Mouse (Mus musculus) olfactory bulb, adult 2 months (tissue): ENCODE results near the gene Zfp39. TPM values are rescaled to one million over a fixed set of nuclear protein-coding genes. Genes with fewer than 3 reads are reported as not detected.

ENCODE experiments used
- H3K27ac ChIP-seq: fragments of 200-500 bp; 2 replicates; pipeline ENCODE4 v1.5.1; 2012; ENCODE audit warnings: low read depth, low read length; ENCODE audit not compliant: insufficient read depth
- H3K4me1 ChIP-seq: fragments of 200-500 bp; 2 replicates; pipeline ENCODE4 v1.6.1; 2012; ENCODE audit warnings: low read length; ENCODE audit not compliant: control insufficient read depth, insufficient read depth
- H3K4me3 ChIP-seq: fragments of 200-500 bp; 2 replicates; pipeline ENCODE4 v1.5.1; 2012; ENCODE audit warnings: mild to moderate bottlenecking, low read depth, low read length, moderate library complexity; ENCODE audit not compliant: insufficient read depth
- CTCF ChIP-seq: fragments of 200-500 bp; IDR thresholded peaks from 2 replicates; pipeline ENCODE4 v1.5.1; 2012; ENCODE audit warnings: low read depth, mild to moderate bottlenecking, low read length, moderate library complexity; ENCODE audit not compliant: insufficient read depth
- POLR2A ChIP-seq: fragments of 200-500 bp; IDR thresholded peaks from 2 replicates; pipeline ENCODE4 v1.6.1; 2012; ENCODE audit warnings: mild to moderate bottlenecking, low read depth, low read length, moderate library complexity; ENCODE audit not compliant: insufficient read depth
- WGBS: fragments of 180-500 bp; shearing (Covaris S2); methylation state at CpG from one replicate; pipeline ENCODE4 v1.1.7; 2018; 5-methylcytosine and 5-hydroxymethylcytosine counted together
- polyA plus RNA-seq: library from polyadenylated mRNA; stranded (reverse); fragments of >200 nt; gene quantifications from 2 replicates; pipeline ENCODE4 v1.2.4, GENCODE M21; 2012; ENCODE audit warnings: low replicate concordance; ENCODE audit not compliant: missing spikeins, insufficient read depth, insufficient read length

The Zfp39 gene
- polyA plus RNA-seq, 1 experiment: not detected

DNA sequence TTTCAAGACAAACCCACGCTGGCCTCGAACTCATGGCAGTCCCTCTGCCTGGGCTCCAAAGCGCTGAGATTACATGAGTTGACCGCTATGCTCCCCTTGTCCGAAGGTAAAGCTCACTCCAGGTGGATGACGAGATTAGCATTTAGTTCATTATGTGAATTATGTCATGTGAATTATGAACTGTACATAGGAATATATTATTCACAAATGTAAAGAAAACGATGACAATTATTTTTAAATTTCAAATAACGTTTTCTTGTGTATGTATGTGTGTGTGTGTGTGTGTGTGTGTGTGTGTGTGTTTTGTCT, 339 bp upstream of the Zfp39 start:
- TF ChIP-seq CTCF: no peak
- no peak for TF ChIP-seq POLR2A

DNA sequence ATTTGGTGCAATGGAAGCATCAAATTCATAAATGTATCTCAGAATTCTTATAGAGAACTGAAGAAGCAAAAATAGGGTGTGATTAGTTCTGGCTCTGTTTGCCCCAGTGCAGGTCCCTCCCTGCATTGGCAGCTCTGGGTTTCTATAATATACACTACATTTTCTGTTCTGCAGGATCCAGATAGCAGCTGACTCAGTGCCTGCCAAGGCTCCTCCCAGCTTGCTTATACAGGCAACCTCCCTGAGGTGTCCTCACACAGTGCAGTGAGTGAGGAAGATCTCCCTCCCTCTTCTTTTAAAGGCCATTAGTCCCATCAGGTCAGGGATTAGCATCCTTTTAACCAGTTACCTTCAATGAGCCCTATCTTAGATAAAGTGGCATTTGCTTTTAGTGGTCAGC, 2.9 kb downstream of the Zfp39 start:
- TF ChIP-seq POLR2A (no peak), CTCF (no peak)
- peaks cover 9% of the 10 kb centered on the region for H3K4me1 ChIP-seq
- no peak overlapping the region for H3K4me3 ChIP-seq
- H3K27ac ChIP-seq: no peak overlapping the region

More for the DNA sequence above, 339 bp upstream of the Zfp39 start:
- Histone ChIP-seq H3K4me1 (peaks cover 7% of the 10 kb centered on the region), H3K4me3 (peak overlapping the region; percentile 74), H3K27ac (0 out of 2 replicates have a peak overlapping the region, but pooled peaks have one; percentile 42)
- WGBS: 2% methylated on average over 8 of the region's 8 CpGs

DNA sequence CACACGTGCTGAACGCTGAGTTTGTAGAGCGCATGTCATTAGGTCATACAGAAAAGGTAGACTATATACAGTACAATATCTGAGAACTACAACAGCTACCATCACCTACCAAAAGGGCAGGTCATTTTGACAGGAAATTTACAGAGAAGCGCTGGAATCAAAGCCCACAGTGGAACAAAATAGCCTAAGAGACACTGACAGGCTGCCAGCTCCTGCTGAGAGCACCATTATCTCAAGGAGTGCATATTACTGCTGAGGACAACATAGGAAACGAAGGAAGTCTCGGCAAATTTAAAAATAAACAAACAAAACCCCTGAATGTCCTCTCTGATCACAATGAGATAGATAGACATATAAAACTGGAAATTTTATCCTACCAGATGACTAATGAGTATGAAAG, 6.5 kb downstream of the Zfp39 start:
- no peak for TF ChIP-seq POLR2A
- TF ChIP-seq CTCF: no peak
- H3K27ac ChIP-seq: no peak overlapping the region
- H3K4me1 ChIP-seq: peaks cover 7% of the 10 kb centered on the region
- 64% methylated on average over 6 of the region's 6 CpGs for WGBS
- no peak overlapping the region for H3K4me3 ChIP-seq

DNA sequence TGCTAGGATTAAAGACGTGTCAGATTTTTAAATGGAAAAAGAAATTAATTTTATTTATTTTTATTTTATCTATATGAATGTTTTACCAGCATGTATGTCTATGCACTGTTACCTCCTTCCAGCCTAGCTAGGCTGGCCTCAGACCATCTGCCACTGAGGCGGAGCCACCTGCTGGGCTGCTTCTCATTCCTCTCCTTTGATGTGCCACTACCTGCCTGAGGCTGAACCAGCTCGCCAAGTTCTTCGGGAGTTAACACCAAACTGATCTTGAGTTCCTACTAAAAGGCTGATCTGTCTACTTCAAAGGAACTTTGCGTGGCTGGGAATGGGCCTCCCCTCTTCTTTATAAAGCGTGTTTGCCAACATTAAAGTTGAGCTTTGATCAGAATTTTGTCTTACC, 9.6 kb downstream of the Zfp39 start:
- Histone ChIP-seq H3K4me1 (peaks cover 3% of the 10 kb centered on the region; the same call in 1 of the 2 replicates), H3K4me3 (no peak overlapping the region), H3K27ac (no peak overlapping the region)
- no peak for TF ChIP-seq POLR2A
- no peak for TF ChIP-seq CTCF
- 75% methylated on average over 6 of the region's 6 CpGs for WGBS

DNA sequence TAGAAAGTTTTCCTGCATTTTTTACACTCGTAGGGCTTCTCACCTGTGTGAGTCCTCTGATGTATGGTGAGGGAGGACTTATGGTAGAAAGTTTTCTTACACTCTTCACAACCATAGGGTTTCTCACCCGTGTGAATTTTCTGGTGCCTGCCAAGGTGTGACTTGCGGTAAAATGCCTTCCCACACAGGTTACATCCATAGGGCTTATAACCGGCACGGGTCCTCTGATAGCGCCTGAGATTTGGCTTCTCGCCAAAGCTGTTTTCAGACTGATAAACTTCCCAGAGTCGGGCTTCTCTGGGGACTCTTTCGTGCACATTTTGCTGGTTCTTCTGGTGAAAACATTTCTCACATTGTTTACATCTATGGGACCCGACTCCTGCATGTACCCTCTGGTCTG, 13.5 kb downstream of the Zfp39 start:
- no peaks in the 10 kb centered on the region for H3K4me1 ChIP-seq
- H3K27ac ChIP-seq: no peak overlapping the region
- TF ChIP-seq CTCF (no peak), POLR2A (no peak)
- no peak overlapping the region for H3K4me3 ChIP-seq
- 84% methylated on average over 10 of the region's 10 CpGs for WGBS

DNA sequence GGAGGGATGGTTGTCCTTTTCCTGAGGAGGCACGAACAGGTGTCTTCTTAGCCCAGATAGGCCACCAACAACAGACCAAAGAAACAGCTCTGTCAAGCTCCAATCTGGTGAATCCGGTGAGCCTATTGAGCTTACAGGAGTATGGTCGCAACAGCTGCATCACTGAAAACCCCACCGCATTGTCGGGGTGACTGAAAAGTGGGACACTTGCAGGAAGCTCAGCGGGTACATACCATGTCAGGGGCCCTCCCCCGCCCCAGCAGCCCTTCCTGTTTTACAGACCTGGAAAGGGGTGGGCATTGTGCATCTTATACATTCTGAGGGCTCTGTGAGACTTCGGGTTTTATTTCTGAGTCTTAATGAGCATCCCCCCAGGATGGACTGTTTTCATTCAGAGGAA, 20.3 kb downstream of the Zfp39 start:
- H3K4me1 ChIP-seq: no peaks in the 10 kb centered on the region
- 86% methylated on average over 8 of the region's 8 CpGs for WGBS
- TF ChIP-seq CTCF (no peak), POLR2A (no peak)
- H3K27ac ChIP-seq: no peak overlapping the region
- H3K4me3 ChIP-seq: no peak overlapping the region

DNA sequence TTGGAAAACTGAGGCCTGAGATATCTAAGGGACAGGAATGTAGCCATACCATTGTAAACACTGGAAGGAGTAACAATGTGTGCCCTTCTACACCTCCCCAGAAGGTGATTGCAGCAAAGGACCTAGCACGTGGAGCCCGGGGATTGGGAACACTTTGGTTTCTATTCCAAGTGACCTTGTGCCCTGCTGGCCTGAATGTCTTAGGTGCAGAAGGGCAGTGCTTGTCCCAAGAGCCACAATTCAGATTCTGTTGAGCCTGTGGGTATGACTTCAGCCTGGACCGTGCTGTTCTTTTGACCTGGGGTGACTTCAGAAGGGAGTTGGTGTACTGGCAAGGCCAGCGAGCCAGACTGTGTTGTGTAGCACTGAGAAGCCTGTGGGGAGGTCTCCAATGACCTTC, 33.1 kb downstream of the Zfp39 start:
- peaks cover 4% of the 10 kb centered on the region; the same call in 1 of the 2 replicates for H3K4me1 ChIP-seq
- WGBS: 86% methylated on average over 4 of the region's 4 CpGs
- TF ChIP-seq CTCF: no peak
- TF ChIP-seq POLR2A: no peak
- H3K27ac ChIP-seq: no peak overlapping the region
- H3K4me3 ChIP-seq: no peak overlapping the region

DNA sequence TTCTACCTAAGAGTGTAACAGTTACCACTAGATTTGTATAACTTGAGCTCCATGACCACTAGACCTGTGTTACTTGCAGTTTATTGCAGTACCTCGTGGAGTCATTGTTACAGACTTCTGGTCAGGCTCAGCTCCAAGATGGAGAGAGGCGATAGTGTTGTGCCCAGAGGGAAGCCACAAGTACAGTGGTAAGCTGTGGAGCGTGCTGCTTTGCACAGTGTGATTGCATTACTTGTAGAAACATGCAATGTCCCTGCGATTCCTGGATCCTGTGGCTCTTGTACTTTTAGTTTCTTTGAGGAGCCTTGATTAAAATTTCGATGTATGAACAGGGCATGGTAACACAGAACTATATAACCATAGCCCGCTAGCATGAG, 36.1 kb downstream of the Zfp39 start:
- Histone ChIP-seq H3K4me1 (peaks cover 4% of the 10 kb centered on the region; the same call in 1 of the 2 replicates), H3K4me3 (no peak overlapping the region), H3K27ac (no peak overlapping the region)
- 66% methylated on average over 6 of the region's 6 CpGs for WGBS
- TF ChIP-seq CTCF: no peak
- no peak for TF ChIP-seq POLR2A

DNA sequence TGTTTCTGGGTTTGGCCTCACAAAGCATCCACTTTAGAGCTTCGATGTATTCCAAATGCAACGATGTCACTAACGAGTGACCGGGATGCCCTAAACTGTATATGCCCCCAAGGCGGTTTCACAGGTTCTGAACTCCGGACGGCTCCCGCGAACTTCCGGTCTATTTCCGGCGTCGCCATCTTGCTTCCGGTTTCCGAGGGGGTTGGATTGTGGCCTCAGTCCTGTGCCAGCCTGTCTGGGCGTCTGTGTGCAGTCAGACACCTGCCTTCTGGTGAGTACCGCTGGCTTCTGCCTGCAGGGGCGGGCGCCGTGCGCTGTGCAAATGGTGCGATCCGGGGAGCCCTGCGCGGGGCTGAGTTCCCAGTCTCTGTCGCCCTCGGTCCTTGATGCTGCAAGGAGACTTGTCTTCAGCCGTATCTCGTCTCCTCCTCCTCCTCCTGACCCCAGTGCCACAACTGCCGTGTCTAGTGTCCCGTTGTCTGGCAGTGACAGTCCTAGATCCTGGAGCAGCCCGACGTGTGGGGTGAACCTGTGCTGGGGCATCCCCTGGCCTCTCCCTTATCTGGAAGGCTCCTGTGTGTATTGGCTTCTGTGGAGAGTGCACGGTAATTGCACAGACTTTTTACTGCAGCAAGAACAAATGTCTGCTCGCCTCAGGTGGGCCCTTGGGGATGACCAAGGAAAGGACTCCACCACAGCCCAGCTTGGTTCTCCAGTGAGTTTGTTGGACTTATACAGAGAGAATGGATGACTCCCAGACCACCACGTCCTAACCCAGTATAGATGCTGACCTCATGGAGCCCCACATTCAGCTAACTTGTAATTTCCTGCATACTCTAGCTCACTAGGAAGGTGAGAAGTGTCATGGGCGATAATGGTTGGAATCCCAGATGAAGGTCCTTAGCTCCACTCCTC, 36.7 kb downstream of the Zfp39 start, which contains the start of gene 2810021J22Rik:
TSS of gene 2810021J22Rik (plus strand) at position 178 of the 915 bp plus-strand sequence.
- 4% methylated on average over 37 of the region's 37 CpGs for WGBS
- Histone ChIP-seq H3K4me3 (peak within 1 kb of the TSS; percentile 87), H3K27ac (peak within 1 kb of the TSS; percentile 68), H3K4me1 (peaks cover 4% of the 10 kb centered on the region; the same call in 1 of the 2 replicates)
- TF ChIP-seq CTCF (no peak), POLR2A (no peak)
